Mouse (Mus musculus) kidney, adult 18-20 months (tissue): ENCODE measurements around the gene Zfyve9.
"Not testable (repeated sequence)": the region's sequence is repeated elsewhere in the genome, so short reads cannot be mapped to it uniquely, and the experiment has no call there.

ENCODE experiments used
- DNase-seq: peaks from one replicate; pipeline ENCODE4 v3.0.0; 2021

Gene Zfyve9

GRCm38 (mm10) chr4:108719349-108719748 is 61.2 kb downstream of the Zfyve9 start, which contains the start of gene 3110021N24Rik:
TSS of gene 3110021N24Rik (plus strand) at chr4:108719649.
- DNase-seq = no peak

- no peak for DNase-seq
These were observed 72.4 kb downstream of the Zfyve9 start for GRCm38 (mm10) chr4:108708209-108708608.

DNA sequence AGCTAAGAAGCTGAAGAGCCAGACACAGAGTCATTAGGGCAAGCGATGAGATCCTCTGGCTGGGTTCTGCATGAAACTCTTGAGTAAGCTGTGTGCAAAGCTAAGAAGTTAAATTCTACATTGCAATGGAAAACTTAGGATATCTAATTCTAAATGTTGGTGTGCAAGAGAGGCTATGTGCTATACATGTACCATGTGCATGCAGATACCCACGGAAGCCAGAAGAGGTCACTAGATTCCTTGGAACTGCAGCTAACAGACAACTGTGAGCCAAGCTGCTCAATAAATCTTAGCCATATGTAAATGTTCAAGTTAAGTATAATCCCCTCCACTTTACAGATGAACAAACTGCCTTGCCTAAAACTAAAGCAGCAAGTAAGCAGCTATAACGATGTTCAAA is 83.7 kb downstream of the Zfyve9 start:
- DNase-seq = peak; percentile 11

- DNase-seq = no peak
These were observed 89.1 kb downstream of the Zfyve9 start for GRCm38 (mm10) chr4:108691469-108691868.

GRCm38 (mm10) chr4:108690479-108690878 is 90.1 kb downstream of the Zfyve9 start:
- no peak for DNase-seq

GRCm38 (mm10) chr4:108687098-108687497 is 93.5 kb downstream of the Zfyve9 start:
- not testable (repeated sequence) for DNase-seq

- DNase-seq = no peak
These were observed 94.4 kb downstream of the Zfyve9 start for GRCm38 (mm10) chr4:108686156-108686555.

DNA sequence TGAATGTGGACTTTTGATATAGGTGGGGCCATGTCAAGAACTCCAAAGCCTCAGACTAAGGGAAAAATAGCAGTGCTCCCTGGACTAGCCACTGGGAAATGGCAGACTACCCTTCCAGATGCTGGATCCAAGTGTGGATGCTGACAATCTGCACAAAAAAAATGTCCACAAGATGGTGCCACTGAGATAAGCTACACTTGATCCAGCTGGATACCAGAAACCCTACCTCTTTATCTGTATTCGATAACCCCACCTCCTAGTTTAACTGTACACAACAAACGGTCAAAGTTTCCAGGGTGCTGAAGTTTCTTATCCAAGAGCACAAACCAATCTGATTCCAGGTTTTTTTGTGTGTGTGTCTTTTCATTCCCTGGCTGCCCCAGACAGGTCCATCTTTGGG is 116.2 kb downstream of the Zfyve9 start:
- DNase-seq = no peak

GRCm38 (mm10) chr4:108638752-108639151 is 141.8 kb downstream of the Zfyve9 start:
- no peak for DNase-seq

DNA sequence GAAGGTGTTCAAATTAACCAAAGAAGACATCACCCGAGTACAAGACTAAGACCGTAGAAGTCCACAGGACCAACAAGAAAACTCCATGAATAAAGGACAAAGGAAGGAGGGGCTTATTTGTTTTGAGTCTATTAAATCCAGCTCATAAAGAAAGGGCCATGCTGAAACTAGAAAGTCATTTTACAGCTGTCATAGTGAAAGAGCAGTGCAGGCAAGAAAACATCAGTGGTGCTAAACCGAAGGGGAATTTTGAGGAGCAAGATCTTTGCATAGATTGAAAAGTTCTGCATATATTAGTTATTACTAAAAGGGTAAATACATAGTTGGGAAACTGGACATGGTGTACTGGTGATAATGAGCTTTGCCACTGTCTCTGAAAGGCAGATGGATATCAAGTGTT is 142.9 kb downstream of the Zfyve9 start:
- no peak for DNase-seq

DNA sequence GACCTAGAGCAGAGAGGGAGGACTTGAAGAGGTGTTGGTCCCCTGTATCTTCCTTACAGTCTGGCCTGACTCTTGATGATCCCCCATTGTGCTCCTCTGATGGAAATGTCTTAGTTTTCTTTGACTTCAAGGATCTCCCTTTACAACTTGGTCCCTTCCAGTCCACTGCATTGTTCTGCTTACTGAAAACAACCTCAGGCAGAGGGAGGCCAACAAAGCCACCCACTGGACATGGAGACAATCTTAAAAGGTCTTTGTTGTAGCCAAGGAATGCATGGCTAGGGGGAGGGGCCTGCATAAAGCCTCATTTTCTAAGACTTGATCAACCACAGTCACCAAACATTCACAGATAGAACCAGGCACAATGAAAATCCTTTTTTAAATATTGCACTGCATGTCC is 145.5 kb downstream of the Zfyve9 start:
- no peak for DNase-seq

GRCm38 (mm10) chr4:108634696-108635095 is 145.9 kb downstream of the Zfyve9 start:
- DNase-seq = no peak

- DNase-seq = no peak
These were observed 146.9 kb downstream of the Zfyve9 start for GRCm38 (mm10) chr4:108633703-108634102.

DNA sequence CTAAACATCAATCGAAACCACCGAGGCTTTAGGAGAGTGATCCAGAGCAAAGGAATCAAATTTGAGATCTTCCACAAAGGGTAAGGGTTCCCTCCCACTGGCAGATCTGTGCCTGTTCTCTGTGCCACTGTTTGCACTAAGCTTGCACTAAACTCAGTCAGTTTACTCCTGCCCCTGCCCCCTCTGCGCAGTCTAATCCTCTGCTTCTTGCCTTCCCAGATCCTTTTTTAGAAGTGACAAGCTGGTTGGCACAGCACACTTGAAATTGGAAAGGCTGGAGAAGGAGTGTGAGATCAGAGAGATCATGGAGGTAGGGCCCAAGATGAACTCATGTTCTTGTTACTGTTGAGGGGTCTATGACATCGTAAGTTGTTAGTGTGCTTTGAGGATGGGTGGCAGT is 149.0 kb downstream of the Zfyve9 start:
- DNase-seq = no peak

DNA sequence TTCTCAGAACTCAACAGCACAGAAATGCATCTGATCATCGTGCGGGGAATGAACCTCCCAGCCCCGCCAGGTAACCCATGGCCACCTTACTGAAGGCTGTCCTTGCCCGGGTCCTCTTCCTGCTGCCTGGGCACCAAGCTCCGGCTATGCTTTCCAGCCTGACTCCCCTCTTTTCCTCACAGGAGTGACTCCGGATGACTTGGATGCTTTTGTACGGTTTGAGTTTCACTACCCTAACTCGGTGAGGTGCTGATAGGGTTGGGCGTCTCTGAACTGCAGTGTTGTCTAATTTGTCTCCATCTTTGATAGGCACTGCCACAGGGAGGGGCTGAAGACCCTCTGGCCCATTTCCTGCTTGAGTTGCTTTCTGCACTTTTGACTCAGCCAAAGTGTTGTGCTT is 150.5 kb downstream of the Zfyve9 start:
- no peak for DNase-seq

- no peak for DNase-seq
These were observed 151.2 kb downstream of the Zfyve9 start for GRCm38 (mm10) chr4:108629363-108629880.

- no peak for DNase-seq
These were observed 153.5 kb downstream of the Zfyve9 start for GRCm38 (mm10) chr4:108627066-108627465.

DNA sequence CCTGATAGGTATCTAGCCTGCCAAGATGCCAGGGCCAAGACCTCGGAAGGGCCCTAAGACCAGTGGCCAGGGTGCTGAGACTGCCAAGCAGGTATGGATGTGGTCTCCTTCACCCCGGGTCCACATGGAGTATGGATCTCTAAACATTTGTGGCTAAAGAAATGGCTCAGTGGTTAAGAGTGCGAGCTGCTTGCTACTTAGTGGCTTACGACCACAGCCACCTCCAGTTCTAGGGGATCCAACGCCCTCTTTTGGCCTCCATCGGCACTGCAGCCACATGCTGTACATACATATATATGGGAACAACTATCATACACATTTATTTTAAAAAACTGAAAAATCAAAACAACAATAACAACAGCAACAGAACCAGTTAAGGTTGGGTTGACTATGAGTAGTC is 159.1 kb downstream of the Zfyve9 start:
- DNase-seq = no peak

- DNase-seq = no peak
These were observed 160.1 kb downstream of the Zfyve9 start for GRCm38 (mm10) chr4:108620536-108620935.

DNA sequence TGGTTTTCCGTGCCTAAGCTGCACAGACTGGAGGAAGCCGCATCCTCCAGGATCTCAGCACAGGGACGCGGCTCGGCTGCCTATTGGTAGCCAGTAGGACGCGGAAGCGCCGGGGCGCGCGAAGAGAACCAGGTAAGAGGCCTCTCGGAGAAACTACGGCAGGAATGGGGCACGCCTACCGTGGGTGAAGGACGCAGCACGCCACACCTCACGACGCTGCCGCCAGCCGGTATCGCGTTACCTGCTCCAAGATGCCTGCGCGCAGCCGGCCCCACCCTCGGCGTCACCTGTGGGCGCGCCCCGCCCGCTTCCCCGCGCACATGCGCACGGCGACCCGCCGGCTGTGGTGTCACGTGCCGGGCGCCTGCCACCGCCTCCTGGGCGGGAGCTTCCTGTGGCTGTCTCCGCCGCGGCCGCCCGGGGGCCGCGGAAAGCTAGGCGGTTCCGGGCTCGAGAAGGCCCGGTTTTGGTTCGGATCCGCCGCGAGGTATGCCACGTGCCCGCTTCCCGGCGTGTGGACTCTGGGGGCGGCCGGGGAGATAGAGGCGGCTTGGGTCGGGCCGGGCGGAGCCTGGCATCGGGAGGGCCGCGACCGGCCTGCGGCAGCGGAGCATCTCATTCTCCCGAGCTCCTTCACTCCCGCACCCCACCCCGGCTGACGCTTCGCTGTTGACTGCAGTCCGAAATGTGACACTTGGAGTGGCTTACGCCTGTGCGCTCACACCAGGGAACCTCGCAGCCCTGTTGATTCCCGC is 160.8 kb downstream of the Zfyve9 start, which contains the start of gene Cc2d1b:
Gene Cc2d1b, plus strand, starts transcription at position 354 of the 755 bp plus-strand sequence.
- DNase-seq = peak; percentile 91

GRCm38 (mm10) chr4:108619165-108619564 is 161.4 kb downstream of the Zfyve9 start:
- no peak for DNase-seq

DNA sequence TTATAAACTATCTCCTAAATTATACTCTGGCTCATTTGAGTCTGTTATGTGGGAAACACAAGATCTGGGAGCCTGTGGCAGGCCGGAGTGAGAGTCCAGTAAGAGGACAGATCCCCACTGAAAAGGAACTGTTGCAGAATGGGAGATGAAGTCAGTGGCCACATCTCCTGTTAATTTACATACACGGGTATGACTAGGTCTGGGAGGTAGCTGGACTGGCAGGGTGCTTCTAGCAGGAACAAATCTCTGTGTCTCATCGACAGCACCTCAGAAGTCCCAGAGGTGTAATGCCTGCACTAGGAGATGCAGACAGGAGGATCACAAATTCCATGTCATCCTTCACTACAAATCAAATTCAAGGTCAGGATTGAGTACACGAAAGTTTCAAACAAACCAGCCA is 162.0 kb downstream of the Zfyve9 start:
- no peak for DNase-seq

DNA sequence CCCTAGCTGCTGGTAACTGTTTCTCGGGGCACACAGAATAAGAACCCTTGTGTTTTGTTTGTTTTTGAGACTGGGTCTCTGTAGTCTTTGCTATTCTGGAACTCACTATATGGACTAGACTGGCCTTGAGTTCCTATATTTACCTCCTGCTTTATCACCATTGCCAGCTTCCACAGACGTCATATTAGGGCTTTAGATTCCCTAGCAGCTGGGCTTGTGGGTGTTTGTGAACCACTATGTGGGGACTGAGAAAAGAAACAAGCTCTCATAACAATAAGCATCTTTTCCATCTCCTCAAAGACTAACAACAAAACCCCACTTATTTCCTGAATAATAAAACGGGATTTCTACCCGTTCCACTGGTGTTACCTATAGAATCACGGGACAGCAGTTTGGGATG is 169.7 kb downstream of the Zfyve9 start:
- DNase-seq = no peak

DNA sequence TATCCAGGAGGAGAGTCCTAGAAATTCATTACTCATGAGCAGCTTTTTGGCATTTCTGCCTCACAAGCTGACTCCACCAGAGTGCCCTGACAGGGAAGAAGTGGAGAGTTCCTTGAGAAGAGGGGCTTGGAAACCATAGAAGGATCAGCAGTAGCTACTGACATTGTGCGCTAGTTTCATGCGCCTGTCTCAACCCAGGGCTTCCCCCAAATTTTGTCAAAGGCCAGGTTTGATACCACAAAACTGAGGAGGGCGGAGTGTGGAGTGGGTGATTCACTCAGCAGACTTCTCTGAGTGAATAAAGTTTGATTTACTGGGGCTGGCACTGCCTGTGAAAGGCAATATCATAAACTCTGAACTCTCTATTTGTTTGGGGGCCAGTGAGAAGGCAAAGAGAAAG is 171.9 kb downstream of the Zfyve9 start:
- no peak for DNase-seq

DNA sequence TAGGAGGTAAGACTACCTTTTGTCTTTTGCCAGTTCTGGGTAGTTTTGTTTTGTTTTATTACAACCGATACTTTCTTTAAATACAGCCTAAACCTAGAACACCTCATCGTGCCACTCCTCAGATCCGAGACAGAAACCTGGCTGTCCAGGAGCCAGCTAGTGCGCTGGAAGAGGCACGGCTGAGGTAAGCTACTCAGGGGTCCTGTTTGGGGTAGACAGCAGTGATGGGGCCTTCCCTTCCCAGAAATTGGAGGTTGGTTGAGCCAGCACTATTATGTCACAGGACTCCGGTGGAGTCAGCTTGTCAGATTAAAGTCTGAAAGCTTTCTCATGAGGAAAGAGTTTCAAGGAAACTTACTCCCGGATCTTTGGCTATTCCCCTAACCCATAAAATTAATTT is 178.7 kb downstream of the Zfyve9 start:
- no peak for DNase-seq
